Mouse (Mus musculus): ENCODE results near the gene Ear2. TPM values are rescaled to one million over a fixed set of nuclear protein-coding genes. Genes with fewer than 3 reads are reported as not detected.

Gene Ear2
- polyA plus RNA-seq (2017; shearing (Covaris generic)), result not detected

GRCm38 (mm10) chr14:44102354-44102753, at the start of gene Ear2:
Gene Ear2, plus strand, starts transcription at chr14:44102654.

DNA sequence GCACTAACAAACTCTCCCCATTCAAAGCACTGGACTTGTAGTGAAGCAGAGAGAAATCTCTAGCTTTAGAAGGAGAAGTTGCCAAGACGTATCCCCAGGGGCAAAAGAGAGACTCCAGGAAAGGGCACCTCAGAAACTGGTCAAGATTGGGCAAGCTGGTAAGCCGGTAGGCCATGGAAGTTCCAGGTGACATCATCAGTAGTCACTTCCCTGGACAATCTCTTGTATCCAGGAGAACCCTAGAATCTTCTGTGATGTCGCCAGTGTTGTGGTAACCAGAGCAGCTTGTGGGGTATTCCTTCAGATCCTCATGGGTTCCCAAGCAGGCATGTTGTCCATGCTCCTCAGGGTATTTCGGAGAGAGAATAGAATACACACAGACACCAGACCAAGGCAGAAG, 21.1 kb downstream of the Ear2 start, which contains the start of gene Gm3327:
Gm3327 (plus strand) TSS at position 301 of the 400 bp plus-strand sequence.

Other genes starting within 250 kb of the Ear2 start
- gene Ear1, start 227.1 kb upstream of the Ear2 start, polyA plus RNA-seq (2017; shearing (Covaris generic)), result not detected
- gene Ear10, start 179.1 kb upstream of the Ear2 start, polyA plus RNA-seq (2017; shearing (Covaris generic)), result not detected
- not detected for gene Gm8113, start 177.3 kb upstream of the Ear2 start, polyA plus RNA-seq (2017; shearing (Covaris generic))
- not detected for gene Ang5, start 145.6 kb upstream of the Ear2 start, polyA plus RNA-seq (2017; shearing (Covaris generic))
- gene Ang6, start 100.4 kb upstream of the Ear2 start, polyA plus RNA-seq (2017; shearing (Covaris generic)), result not detected
- gene Gm3327, start 21.2 kb downstream of the Ear2 start, polyA plus RNA-seq (2017; shearing (Covaris generic)), result not detected
- not detected for gene Gm8212, start 95.0 kb downstream of the Ear2 start, polyA plus RNA-seq (2017; shearing (Covaris generic))
- not detected for gene 4930503E14Rik, start 110.6 kb downstream of the Ear2 start, polyA plus RNA-seq (2017; shearing (Covaris generic))
- not detected for gene Gm8220, start 182.9 kb downstream of the Ear2 start, polyA plus RNA-seq (2017; shearing (Covaris generic))
- not detected for gene Gm5930, start 235.9 kb downstream of the Ear2 start, polyA plus RNA-seq (2017; shearing (Covaris generic))

Measured in effector memory CD4-positive, alpha-beta T cell, adult 7 months (primary cell).